Mouse (Mus musculus): ENCODE measurements around the gene Luc7l.

DNA sequence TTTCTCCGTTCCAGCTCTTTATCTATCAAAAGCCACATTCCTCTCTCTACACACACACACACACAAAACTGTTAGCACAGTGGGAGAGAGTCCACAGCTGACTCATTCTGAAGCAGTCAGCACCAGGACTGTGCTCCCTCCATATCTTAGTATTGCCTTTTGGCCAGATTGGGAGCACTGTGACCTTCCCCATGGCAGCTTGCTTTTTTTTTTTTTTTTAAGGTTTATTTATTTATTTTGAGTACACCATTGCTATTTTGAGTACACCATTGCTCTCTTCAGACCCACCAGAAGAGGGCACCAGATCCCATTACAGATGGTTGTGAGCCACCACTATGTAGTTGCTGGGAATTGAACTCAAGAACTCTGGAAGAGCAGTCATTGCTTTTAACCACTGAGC is 16.2 kb downstream of the Luc7l start:
- TF ChIP-seq CTCF (IDR thresholded peaks at IDR 0.05; ENCODE audit: borderline replicate concordance, insufficient read depth, low read depth, low read length) (peak; percentile 3; the same call in 1 of the 2 replicates), POLR2A (IDR thresholded peaks at IDR 0.05; ENCODE audit: borderline replicate concordance, insufficient read depth, low read length) (no peak)
